Mouse (Mus musculus): ENCODE data around the gene Crybb3.

DNA sequence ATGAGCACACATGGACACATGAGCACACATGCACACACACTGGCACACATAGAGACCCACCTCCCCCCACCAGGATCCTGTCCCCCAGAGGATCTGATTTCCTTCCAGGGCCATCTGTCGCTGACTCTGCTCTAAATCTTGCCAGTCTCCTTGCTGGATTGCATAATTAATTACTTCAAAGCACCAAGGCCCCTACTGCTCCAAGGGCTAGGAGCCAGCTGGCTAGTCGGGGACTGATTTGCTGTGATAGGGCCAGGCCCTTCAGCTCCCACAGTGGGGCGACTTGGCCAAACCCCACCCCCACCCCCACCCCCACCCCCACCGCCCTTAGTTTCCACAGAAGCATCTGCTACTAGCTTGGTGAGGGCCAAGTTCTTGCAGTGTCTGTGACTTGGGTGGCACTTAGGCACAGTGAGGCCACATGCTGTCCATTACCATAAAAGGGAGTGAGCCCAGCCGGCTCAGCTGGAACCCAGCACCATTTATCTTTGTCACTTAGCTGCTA, 39.8 kb downstream of the Crybb3 start:
- TF ChIP-seq EP300 (IDR thresholded peaks at IDR 0.05; ENCODE audit: low read depth) (no peak), CTCF (IDR thresholded peaks at IDR 0.05; ENCODE audit: low read depth) (no peak)

All from liver, postnatal 0 days (tissue).